9 mouse cellular contexts compared by ENCODE assay signal in the genomic region with DNA sequence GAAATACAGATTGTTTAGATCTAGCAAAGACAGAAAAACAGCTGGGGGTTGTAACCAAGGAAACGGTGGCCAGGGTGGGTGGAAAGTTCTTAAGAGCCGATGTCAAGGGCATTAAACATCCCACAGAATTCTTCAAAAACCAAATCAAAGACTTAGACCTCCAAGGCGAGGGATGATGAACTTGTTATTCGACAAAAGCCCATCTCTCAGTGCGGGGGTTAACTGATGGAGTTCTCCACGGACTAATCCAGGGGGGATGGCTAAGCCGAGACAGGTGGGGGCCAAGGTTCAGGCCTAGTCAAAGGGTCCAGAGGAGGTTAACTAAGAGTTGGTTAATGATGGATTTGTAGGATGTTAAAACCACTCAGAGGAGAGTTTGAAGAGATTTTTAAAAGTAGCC. TPM values are rescaled to one million over a fixed set of nuclear protein-coding genes. Genes with fewer than 3 reads are reported as not detected.
A peak's percentile ranks its signal among the peaks of the same experiment; 100 is the strongest.
DNase-seq lines count a peak whose midpoint lies in the region; ATAC-seq and TF ChIP-seq lines count a peak whose summit lies in the region.
"Had no signal": no experiment of that assay in that cellular context is flagged by ENCODE, and none has a peak within 500 bp of the region (broad histone marks: within the 10 kb centered on the region; RNA-seq: fewer than 3 reads in every experiment).

No protein-coding gene starts in this region.

- ATAC-seq in forebrain, embryonic 13.5 days: no peak
- ATAC-seq in liver, embryonic 12.5 days: no peak
- ATAC-seq in activated CD4-positive, CD25-positive, alpha-beta regulatory T cell, adult 4 months: no peak

- TF ChIP-seq POLR2A in heart, adult 2 months (IDR thresholded peaks at IDR 0.05; ENCODE audit: insufficient read depth, low read depth, low read length): no peak

- H3K36me3 ChIP-seq in heart, adult 2 months (ENCODE audit: control insufficient read depth, insufficient read depth, low read length): no peaks in the 10 kb centered on the region
- H3K36me3 ChIP-seq in forebrain, embryonic 13.5 days (ENCODE audit: poor library complexity, severe bottlenecking): no peaks in the 10 kb centered on the region
- H3K36me3 ChIP-seq in liver, embryonic 12.5 days: 0 out of 2 replicates have a peak, but pooled peaks cover under 1% of the 10 kb centered on the region

- peak overlapping the region; percentile 52 for H3K4me2 ChIP-seq in forebrain, embryonic 13.5 days
- H3K4me2 ChIP-seq in liver, embryonic 12.5 days: peak overlapping the region; percentile 78

- no peak for DNase-seq in heart, adult 2 months
- DNase-seq in heart, adult 11 months: no peak
- DNase-seq in A20 (ENCODE audit: low read depth, low spot score): peak; percentile 11
- no peak for DNase-seq in urinary bladder, postnatal 4 days (ENCODE audit: low spot score in 2 of 2)
- no peak for DNase-seq in lung, postnatal 14 days
- DNase-seq: kidney, adult 11 months had no signal

- no peaks in the 10 kb centered on the region for H3K79me2 ChIP-seq in heart, adult 2 months (replicated peaks; ENCODE audit: control insufficient read depth, insufficient read depth, low read length)

- TF ChIP-seq CTCF in heart, adult 2 months (IDR thresholded peaks at IDR 0.05): no peak

- 48% methylated on average over 7 of the region's 7 CpGs for WGBS in heart, adult 2 months
- 11% methylated on average over 7 of the region's 7 CpGs for whole genome bisulfite sequencing in forebrain, embryonic 13.5 days
- 52% methylated on average over 7 of the region's 7 CpGs for WGBS in liver, embryonic 12.5 days (ENCODE audit: insufficient replicate concordance)

- no peaks in the 10 kb centered on the region for H3K9me3 ChIP-seq in forebrain, embryonic 13.5 days (replicated peaks)
- H3K9me3 ChIP-seq in liver, embryonic 12.5 days (replicated peaks): no peaks in the 10 kb centered on the region

- peak overlapping the region; percentile 43; the same call in 1 of the 2 replicates for H3K4me3 ChIP-seq in heart, adult 2 months
- peak overlapping the region; percentile 18 for H3K4me3 ChIP-seq in forebrain, embryonic 13.5 days
- H3K4me3 ChIP-seq in liver, embryonic 12.5 days: peak overlapping the region; percentile 72

- TF ChIP-seq EP300 in heart, adult 2 months (IDR thresholded peaks at IDR 0.05; ENCODE audit: insufficient read depth, low read depth, low read length): no peak

- no peaks in the 10 kb centered on the region for H3K27me3 ChIP-seq in heart, adult 2 months (ENCODE audit: control insufficient read depth, insufficient read depth, low read length)
- no peaks in the 10 kb centered on the region for H3K27me3 ChIP-seq in forebrain, embryonic 13.5 days
- no peaks in the 10 kb centered on the region for H3K27me3 ChIP-seq in liver, embryonic 12.5 days (replicated peaks)

- H3K27ac ChIP-seq in heart, adult 2 months: no peak overlapping the region
- no peak overlapping the region for H3K27ac ChIP-seq in forebrain, embryonic 13.5 days
- H3K27ac ChIP-seq in liver, embryonic 12.5 days: peak overlapping the region; percentile 49; the same call in 1 of the 2 replicates

- no peak overlapping the region for H3K9ac ChIP-seq in heart, adult 2 months (ENCODE audit: low read depth, low read length)
- H3K9ac ChIP-seq in forebrain, embryonic 13.5 days: no peak overlapping the region
- H3K9ac ChIP-seq in liver, embryonic 12.5 days: no peak overlapping the region

- intact Hi-C loops in heart, adult 2 months (cut with DNase I): loop anchor here (5.0 to 10.0 kb wide), 4 partner anchors 126 to 339 kb away; partner anchors contain the start of gene Cnot8

- H3K4me1 ChIP-seq in heart, adult 2 months (ENCODE audit: control insufficient read depth, insufficient read depth, low read length): peaks cover 4% of the 10 kb centered on the region; the same call in 1 of the 2 replicates
- peaks cover 27% of the 10 kb centered on the region for H3K4me1 ChIP-seq in forebrain, embryonic 13.5 days
- H3K4me1 ChIP-seq in liver, embryonic 12.5 days: peaks cover 44% of the 10 kb centered on the region

RNA-seq across cellular contexts. Expression of gene Zfp692, which starts 3.3 kb away (rescaled TPM):
- 1 to 10 TPM; 3.1 to 4.4 TPM for total RNA-seq in heart, adult 2 months (2021)
- polyA plus RNA-seq in heart, adult 2 months (2012; rRNA removed): 9.8 and 11.3 TPM in 2 replicates
- 28.9 and 31.4 TPM in 2 replicates for polyA plus RNA-seq in forebrain, embryonic 13.5 days (2015; fragmentation: Nextera tagmentation; extraction: Ambion mirVana)
- polyA plus RNA-seq in liver, embryonic 12.5 days (2016; fragmentation: Nextera tagmentation; extraction: Ambion mirVana): 18.2 and 18.5 TPM in 2 replicates
- 10 to 100 TPM in 1 of 2 experiments, 1 to 10 TPM in 1; 6.5 to 10.3 TPM for polyA plus RNA-seq in activated CD4-positive, CD25-positive, alpha-beta regulatory T cell, adult 4 months (2017; shearing (Covaris generic))

RNA-seq across cellular contexts. Expression of gene Zfp672, which starts 26.5 kb away (rescaled TPM):
- total RNA-seq in heart, adult 2 months (2021): 10 to 100 TPM; 41.9 to 48.7 TPM
- 33.8 and 38.4 TPM in 2 replicates for polyA plus RNA-seq in heart, adult 2 months (2012; rRNA removed)
- 38.1 and 40.5 TPM in 2 replicates for polyA plus RNA-seq in forebrain, embryonic 13.5 days (2015; fragmentation: Nextera tagmentation; extraction: Ambion mirVana)
- polyA plus RNA-seq in liver, embryonic 12.5 days (2016; fragmentation: Nextera tagmentation; extraction: Ambion mirVana): 50.1 and 50.4 TPM in 2 replicates
- polyA plus RNA-seq in activated CD4-positive, CD25-positive, alpha-beta regulatory T cell, adult 4 months (2017; shearing (Covaris generic)): 10 to 100 TPM; 43.4 to 44.5 TPM

RNA-seq across cellular contexts. Expression of gene Sh3bp5l, which starts 26.9 kb away (rescaled TPM):
- total RNA-seq in heart, adult 2 months (2021): 10 to 100 TPM; 28.4 to 33.9 TPM
- polyA plus RNA-seq in heart, adult 2 months (2012; rRNA removed): 22.8 and 30.4 TPM in 2 replicates
- 43.9 and 48.0 TPM in 2 replicates for polyA plus RNA-seq in forebrain, embryonic 13.5 days (2015; fragmentation: Nextera tagmentation; extraction: Ambion mirVana)
- polyA plus RNA-seq in liver, embryonic 12.5 days (2016; fragmentation: Nextera tagmentation; extraction: Ambion mirVana): 19.8 and 19.9 TPM in 2 replicates
- polyA plus RNA-seq in activated CD4-positive, CD25-positive, alpha-beta regulatory T cell, adult 4 months (2017; shearing (Covaris generic)): 1 to 10 TPM; 3.7 to 5.9 TPM

RNA-seq across cellular contexts. Expression of gene 4930438A08Rik, which starts 29.0 kb away (rescaled TPM):
- not detected for total RNA-seq in heart, adult 2 months (2021)
- polyA plus RNA-seq in heart, adult 2 months (2012; rRNA removed): not detected in 2 replicates
- not detected in 2 replicates for polyA plus RNA-seq in forebrain, embryonic 13.5 days (2015; fragmentation: Nextera tagmentation; extraction: Ambion mirVana)
- polyA plus RNA-seq in liver, embryonic 12.5 days (2016; fragmentation: Nextera tagmentation; extraction: Ambion mirVana): 0.14 and 0.43 TPM in 2 replicates
- polyA plus RNA-seq in activated CD4-positive, CD25-positive, alpha-beta regulatory T cell, adult 4 months (2017; shearing (Covaris generic)): not detected

Comparison
In these comparisons a context has a peak if more than half of its experiments do, and no peak if none do; other contexts are left out.
1. H3K4me3 ChIP-seq: peak in every context shown above with its lines; median percentile 72 in liver, embryonic 12.5 days; 43 in heart, adult 2 months; 18 in forebrain, embryonic 13.5 days.